Mouse (Mus musculus) R1 (cell line): ENCODE results near the gene Plcl2.
A peak's percentile ranks its signal among the peaks of the same experiment; 100 is the strongest.

ENCODE experiments used
- DNase-seq: peaks from one replicate; pipeline ENCODE4 v3.0.0-alpha.2; 2018; ENCODE audit warnings: low read depth, low spot score

Plcl2 gene

DNA sequence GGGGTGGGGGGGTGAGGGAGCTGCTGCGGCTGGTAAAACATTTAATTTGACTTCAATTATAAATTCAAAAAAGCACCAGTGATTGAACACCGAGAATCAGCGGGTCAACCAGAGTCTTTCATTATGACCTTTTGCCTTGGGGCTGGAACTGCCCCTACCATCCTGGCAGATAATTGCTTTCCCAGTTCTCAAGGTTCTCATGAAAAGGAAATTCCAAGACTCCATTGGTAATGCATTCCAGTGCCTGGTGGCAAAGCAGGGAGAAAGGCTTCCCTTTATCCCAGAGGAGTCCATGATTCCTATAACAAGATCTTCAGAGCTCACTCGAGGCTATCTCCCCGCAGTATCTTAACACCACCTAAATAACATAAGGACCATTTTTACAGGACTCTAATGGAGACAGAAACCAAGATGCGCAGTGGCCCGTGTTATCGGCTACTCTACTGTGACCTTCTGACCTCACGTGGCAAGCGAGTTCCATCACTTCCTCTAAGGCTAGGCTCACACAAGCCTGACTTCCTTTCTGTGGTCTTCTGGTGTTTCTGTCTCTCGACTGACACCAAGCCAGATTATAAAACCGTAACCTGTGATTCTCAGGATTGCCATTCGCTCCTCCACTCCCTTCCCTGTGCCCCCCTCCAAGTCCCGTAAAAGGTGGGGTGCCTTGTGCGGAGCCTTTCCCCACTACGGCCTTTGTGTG, 10.0 kb upstream of the Plcl2 start:
- DNase-seq: no peak

DNA sequence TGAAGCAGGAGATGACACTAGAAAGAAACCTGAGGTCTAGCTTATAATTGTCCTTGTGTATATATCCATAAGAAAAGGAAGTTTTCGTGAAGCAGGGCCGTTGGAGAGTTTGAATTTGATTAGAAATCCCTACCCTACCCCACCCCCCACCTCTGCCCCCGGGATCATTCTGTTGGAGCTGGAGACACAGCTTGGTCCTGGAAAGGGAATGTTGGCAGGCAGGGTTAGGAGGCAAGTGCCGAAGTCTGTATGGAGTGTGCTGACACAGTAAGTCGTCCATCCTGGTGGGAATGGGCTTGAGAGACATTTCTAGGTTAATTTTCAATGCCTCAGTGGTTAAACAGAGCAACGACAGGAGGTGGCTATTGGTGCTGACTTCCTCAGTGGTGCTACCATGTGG, 8.4 kb upstream of the Plcl2 start:
- no peak for DNase-seq

DNA sequence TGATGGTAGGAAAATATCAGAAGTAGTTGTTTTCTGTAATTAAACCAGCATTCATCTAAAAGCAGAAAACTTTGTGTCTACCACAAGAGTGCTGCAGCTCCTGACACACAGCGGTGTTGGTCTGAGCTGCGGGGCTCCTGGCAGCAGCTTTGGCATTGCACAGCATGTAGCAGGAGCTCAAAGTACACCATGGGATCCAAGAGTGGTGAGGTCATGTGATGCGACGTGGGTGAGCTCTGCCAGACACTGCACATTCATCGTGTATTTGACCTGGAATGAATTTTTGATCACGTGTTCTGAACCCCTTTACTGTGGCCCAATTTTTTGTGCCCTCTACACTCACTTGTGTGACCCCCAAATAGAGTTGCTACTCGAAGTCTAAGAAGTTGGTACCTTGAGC, 6.1 kb upstream of the Plcl2 start:
- no peak for DNase-seq

DNA sequence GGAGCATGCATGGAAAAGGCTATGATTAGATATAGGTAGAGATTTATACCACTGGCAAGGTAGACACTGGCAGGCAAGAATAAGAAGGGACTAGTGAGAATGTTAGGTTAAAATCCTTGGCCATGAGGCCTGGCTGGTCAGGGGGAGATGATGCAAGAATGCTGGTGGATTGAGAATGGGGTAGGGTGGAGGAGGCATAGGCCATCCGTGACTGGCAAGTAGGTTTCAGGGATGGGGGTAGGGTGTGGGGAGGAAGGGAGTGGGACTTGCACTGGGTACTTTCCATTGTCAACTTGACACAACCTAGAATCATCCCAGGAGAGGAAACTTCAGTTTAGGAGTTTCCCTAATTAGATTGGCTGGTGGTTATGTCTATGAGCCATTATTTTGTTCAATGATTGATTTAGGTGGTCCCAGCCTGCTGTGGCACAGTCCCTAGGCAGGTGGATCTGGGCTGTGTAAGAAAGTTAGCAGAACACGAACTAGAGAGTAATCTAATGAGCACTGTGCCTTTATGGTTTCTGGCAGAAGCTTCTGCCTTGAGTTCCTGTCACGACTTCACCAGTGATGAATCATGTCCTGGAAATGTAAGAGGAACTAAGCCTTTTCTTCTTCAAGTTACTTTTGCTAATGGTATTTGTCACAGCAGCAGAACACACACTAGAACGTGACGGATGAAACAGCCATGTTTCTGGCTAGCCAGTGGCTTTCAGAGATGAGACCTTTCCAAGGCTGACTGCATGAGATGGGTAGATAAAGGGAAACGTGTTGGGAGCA, 4.9 kb upstream of the Plcl2 start:
- DNase-seq: no peak

DNA sequence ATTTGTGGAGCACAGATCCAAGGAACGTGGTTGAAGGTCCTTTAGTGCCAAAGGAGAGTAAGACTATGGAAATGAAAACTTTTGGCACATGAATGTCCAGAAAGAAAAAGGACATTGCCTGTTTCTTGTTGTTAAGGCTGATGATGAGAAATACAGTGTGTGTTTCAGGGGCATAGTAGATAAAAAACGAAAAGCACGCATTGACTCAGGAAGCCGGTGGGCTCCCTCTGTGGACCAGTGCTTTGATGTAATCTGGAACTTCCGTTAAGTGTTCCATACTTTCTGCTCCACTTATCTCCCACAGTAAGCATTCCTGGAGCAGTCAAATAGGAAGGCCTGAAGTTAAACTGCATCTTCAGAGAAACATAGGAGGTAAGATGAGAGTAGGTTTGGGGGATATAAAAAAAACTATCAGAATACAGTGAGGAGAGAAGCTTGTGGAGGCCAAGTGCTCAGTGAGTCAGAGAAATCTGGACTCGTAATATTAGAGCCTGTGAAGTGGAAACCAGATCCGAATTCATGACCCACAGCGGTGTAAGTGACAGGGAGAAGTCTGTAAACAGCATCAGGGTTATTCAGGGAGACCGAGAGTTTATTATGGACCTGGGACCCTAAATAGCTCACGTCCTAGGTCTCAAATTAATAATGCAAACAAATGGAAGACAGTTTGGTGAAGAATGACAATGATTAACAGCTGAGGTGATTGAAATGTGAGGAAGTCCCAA, 3.1 kb upstream of the Plcl2 start:
- no peak for DNase-seq

DNA sequence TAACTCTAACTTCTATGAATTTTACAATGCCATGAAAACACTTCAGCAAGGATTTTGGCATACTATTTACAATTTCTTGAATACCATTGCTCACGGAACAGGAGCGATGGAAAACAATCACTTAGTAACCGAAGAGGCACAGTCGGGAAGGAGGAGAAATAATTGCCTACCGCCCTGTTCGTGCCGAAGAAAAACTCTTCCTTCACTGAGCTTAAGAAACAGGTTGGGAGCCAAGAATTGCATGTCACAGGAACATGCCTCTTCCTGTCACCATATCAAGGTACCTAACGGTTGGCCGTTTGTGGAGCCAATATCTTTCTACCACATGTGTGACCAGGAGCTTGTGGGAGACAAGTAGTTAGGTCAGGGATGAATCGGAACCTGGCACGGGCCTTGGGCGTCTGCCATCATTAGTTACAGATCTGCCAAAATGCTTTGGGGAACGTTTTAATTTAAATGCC, 2.3 kb upstream of the Plcl2 start:
- DNase-seq: no peak

DNA sequence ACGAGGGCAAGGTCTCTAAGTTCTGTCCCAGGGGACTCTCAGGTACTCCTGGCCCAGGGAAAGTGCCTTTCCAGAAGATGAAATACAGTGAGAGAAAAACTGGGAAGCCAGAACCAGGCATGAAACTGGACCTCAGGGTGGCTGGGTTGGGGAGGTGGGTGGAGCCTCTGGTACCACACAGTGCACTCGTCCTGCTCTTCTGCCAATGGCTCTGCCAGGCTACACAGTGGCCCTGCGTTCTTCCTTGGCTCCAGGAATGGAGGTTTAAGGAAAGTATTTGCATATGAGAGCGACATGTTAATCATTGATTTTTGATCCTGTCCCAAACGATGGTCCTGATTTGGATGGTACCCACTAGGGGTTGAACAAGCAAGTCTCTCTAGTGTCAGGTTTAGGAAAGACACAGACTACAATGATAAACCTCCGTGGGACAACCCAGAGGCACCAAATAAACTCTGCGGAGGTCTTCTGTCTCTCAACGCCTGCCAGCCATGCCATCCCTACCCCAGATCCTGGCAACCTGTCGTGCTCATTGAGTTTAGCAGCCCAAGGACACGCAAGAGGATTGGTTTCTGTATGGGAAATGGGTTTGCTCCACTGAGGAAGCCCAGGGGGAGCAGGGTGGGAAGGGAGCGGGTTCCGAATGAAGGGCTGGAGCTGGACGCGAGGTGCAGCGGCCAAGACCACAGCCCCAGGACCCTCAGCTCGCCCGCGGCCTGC, 988 bp upstream of the Plcl2 start:
- DNase-seq: peak; percentile 46

DNA sequence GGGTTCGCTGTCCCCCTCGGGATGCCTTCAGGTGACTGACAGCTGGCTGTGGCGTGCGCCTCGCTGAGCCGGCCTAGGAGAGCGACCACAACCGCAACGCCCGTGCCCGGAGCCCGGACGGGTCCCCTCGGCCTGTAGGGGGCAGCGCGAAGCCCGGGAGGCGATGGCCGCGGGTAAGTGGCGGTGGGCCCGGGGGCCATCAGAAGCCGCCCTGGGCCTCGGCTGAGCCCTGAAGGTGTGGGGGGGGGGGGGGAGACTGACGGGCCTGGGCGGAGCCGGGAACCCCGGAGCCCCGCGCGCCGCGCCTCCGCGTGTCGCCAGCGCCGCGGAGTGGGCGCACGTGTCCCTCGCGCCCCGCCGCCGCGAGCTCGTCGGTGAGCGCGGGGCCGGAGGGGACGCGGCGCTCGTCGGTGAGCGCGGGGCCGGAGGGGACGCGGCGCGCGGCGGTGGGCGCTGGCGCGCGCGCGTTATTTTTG, 390 bp upstream of the Plcl2 start:
- no peak for DNase-seq

DNA sequence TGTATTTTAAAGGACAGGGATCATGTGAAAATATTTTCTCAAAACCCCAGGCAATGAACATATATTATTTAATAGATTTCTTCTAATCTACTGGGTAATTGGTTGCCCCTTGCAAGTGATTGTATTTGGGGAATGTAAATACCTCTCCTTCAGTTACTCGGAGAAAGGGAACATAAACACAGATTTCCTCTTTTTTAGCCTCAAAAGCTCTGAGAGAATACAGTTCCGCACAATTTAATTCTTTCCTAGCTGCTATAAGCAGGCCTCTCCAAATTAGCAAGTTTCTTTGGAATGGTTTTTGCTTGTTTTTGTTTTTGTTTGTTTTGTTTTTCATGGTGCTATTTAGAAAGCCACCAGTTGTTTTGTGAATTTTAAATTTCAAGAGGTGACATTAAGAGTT, 1.1 kb downstream of the Plcl2 start:
- no peak for DNase-seq

DNA sequence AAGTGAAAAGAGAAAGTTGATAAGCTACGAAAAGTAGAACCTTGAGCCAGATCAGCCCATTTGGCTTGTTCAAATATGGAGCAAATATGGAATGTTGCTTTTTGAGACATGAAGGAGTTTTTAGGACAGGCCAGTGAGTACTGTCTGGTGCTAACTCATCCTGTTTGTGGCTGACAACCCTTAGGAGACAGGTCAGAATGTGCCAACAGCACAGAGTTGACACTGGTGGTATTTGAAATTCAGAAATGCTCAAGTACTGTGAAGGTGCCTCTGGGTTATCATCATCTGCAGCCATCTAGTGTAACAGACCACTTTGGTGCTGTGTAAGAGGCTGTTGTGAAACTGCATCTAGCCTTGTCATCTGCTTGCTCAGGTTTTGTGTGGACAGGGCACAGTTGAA, 1.5 kb downstream of the Plcl2 start:
- DNase-seq: no peak

DNA sequence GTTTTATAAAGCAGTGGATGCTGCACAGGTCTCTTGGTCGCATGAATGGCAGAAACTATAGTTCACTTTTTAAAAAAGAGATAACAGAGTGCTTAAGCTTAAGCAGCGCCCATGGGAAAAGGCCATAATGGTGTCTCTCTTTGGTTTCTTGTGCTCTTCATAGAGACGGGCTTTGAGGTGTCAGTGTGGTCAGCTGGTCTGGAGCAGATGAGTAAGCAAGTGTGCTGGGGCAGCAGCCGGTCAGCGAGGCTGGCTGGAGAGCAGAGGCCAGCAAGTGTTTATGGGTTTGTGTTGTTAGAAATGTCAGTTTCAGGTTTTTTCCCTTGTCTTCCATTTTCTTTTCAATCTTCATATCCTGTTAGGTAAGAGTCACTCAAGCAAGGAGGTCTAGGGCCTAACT, 3.0 kb downstream of the Plcl2 start:
- no peak for DNase-seq

DNA sequence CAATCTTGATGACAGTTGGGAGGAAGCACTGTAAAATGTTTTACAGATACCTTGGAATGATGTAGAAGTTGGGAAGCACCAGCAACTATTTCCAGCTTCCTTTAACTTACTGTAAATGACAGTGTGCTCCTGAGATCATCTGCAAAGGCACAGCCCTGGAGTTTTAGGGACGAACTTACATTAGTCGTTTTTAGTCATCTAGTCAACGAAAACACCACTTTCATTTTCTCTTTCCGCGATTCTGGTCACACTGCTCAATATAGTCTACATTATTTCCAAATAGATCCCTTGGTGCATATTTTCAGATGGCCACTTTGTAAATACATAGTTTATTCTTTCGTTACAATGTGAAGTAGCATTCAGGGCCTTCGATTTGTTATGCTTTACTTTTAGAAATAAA, 3.6 kb downstream of the Plcl2 start:
- DNase-seq: no peak

DNA sequence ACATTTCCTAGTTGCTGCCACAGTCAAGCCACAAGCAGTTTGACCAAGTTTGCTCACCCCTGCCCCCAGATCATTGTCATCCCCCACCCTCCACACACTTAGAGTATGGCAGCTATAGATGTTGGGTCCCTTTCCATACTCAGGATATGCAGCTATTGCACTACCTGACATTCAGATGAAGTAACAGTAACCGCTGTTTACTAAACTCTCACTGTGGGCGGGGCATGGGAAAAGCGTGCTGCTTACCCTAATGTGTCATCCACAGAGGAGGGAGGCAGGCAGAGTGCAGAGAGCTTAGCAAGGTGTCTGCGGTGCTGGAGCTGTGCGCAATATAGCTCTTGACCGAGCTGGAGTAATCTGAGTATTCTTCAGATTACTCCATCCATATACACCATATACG, 4.2 kb downstream of the Plcl2 start:
- peak; percentile 23 for DNase-seq

DNA sequence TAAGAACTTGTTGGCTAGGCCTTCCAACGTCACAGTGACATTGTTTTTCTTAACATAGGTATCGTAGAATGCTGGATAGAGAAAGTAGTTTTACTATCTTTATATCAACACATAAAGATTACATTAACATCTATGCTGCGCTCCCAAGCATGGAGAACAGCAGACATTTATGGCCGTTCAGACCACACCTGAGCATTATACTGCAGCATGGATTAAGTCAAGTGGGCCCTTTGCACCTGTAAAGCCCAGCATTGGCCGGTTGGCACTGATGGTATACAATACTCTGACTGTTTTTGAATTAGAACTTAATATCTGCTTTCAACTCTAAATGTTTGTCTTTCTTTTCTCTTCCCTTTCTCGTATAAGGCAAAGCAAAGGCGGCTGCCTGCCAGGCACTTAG, 4.8 kb downstream of the Plcl2 start:
- DNase-seq: no peak

DNA sequence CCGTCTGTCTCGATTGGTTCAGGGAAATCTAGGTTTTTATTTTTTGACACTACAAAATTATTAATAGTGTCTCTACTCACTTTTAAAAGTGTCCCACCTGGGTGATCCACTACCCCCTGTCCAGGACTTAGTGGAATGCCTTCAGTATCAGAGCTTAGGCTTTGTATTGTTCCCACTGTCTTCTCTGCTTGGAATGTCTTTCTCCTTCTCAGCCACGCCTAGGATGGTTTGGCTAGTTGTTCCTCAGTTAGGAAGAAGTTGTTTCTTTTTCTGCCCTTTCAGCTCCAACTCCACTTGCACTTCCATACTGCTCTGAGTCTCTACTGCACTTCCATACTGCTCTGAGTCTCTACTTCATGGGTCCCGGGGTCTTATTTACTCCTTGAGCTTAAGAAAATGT, 6.7 kb downstream of the Plcl2 start:
- DNase-seq: no peak

DNA sequence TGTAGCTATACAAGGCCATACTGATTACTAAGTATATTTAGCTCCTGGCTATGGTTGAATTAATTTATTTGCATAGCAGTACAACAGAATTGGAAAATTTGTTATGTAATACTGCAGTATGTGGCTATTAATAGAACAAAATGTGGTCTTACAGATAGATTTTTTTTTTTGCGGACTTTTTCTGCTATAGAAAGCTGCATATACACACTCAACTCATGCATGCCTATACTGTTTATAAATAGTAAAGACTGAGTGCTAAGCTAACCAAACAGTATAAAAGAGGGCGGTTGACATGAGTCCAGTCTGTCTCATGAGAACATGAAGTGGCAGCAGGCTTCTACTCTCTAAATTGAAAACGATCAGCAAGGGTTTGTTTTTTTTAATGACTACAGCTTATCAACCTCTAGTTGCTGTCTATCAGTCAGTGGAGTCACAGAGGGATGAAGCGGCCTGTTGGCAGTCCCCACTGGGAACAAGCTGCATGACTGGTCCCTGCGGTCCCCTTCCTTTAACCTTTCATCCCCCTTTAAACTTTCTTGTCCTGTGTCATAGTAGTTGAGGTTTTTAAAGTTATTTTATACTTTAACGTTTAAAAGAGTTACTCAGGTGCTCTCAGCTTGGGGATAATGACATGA, 8.7 kb downstream of the Plcl2 start:
- DNase-seq: no peak

DNA sequence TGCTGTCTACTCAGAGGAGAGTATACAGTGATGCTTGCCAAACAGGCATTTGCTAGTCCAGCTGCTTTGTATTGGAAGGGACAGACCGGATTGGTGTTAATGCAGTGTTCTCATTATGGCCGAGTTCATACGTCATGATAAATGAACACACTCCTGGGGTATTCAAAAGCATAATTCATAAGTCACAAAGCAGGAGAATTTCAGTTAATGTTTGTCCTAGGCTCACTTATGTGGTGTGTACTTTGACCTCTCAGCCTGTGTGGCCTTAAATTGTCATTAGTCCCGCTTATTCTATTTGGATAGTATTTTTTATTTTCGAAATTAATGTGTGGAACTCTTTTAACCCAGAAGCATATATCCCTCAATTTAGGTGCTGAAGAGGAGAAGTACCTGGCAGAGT, 10.4 kb downstream of the Plcl2 start:
- no peak for DNase-seq

DNA sequence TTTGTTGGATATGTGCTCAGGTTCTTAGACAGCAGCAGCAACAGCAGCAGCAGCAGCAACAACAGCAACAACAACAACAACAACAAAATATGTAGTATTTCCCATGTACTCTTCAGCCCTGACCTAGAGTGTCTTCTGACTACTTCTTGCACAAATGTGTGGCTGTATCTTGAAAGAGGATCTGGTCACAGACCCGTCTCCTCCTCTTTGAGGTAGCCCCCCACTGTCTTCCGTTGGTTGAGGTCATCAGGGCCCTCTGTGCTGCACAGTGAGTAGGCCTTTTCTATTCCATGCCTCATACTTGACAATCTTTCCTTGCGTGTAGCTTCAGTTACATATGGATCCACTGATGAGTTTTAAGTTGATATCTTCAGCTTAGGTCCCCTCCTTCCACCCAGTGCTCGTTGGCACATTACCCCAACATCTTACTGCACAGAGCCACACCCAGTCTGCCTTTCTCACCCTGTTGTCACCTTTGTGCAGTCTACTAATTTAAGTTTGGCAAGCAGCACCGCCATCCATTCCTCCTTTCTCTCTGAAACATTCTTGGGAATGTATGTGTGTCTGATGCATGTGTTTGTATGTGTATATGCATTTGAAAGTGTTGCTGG, 13.4 kb downstream of the Plcl2 start:
- DNase-seq: no peak

DNA sequence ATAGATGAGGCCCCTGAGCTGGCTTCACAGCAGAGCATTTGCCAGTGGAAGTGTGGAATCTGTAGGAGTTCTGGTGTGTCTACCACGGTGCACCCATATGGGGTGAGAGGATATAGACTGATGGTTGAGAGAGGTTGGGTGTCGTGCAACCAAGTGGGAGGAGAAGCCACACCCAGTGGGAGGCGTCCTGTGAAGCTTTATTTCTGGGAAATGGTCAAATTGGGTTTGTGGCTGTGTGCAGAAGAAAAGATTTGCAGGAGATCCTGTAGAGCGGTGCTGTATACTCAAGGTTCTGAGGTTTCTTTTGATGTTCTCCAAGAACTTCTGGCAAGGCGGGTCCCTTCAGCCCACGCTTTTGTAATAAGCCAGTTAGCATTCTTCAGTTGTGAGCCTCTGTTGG, 15.8 kb downstream of the Plcl2 start:
- no peak for DNase-seq

DNA sequence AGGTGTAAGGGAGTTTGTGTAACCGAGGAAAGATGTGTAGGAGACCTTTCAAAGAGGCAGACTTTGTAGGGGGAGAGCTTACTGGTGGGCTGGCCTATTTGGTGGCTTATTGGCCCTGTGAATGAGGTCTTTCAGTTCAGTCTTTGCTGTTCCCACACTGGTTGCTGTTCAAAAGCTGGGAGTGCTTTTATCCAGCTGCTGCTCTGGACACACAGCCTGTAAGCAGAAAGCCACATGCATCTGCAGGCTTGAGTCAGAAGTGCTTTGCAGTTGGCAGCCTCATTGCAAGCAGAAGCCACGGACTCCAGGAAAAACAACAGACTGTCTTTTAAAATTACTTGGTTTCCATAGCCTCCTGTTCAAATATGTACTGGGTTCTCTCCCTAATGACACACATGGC, 16.6 kb downstream of the Plcl2 start:
- no peak for DNase-seq

DNA sequence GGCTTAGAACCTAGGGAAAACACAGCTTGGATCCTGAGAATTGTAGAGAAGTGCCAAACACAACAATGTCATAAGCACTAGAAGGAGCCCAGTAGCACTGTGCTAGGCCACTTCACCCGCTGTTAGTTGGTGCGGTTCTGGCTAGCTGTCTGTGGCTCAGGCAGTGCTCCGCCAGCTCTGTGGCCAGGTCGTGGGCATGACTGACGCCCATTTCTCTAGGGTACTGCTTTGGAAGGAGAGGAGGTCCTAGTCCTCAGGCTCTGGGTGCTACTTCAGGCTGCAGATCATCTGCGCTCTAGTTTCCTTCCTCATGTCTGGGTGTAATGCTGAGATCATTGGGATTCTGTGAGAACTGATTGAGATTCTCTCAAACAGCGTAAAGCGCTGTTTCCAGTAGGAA, 20.9 kb downstream of the Plcl2 start:
- no peak for DNase-seq
